Mouse (Mus musculus) MEL (cell line): ENCODE data around the gene 4933417A18Rik. TPM values are rescaled to one million over a fixed set of nuclear protein-coding genes. Genes with fewer than 3 reads are reported as not detected.
A peak's percentile ranks its signal among the peaks of the same experiment; 100 is the strongest.

Experiments used
- DNase-seq: peaks from one replicate; pipeline ENCODE4 v3.0.0; 2011; ENCODE audit warnings: low read depth, low spot score
- H3K27ac ChIP-seq: 2 replicates; pipeline ENCODE4 v1.5.1; 2012; ENCODE audit warnings: low read depth, mild to moderate bottlenecking, control low read depth, low read length, moderate library complexity; ENCODE audit not compliant: control insufficient read depth
- H3K27me3 ChIP-seq, 2 experiments: fragments of 150-350 bp in 1 of 2; sonication (generic) in 1 of 2; 2 replicates each; pipeline ENCODE4 v1.6.1; 2012; ENCODE audit warnings: low read length in 2 of 2, mild to moderate bottlenecking in 2 of 2, improper control_type of control experiment in 1 of 2, moderate library complexity in 1 of 2; ENCODE audit not compliant: insufficient read depth in 2 of 2, control insufficient read depth in 1 of 2
- H3K36me3 ChIP-seq, 2 experiments: 2 replicates each; pipeline ENCODE4 v1.6.1; 2012 to 2014; ENCODE audit warnings: low read length in 2 of 2, improper control_type of control experiment in 1 of 2, inconsistent platforms in 1 of 2, mild to moderate bottlenecking in 1 of 2; ENCODE audit not compliant: insufficient read depth in 2 of 2, control insufficient read depth in 1 of 2
- H3K4me1 ChIP-seq, 2 experiments: fragments of 150-350 bp in 1 of 2; sonication (generic) in 1 of 2; 2 replicates each; pipeline ENCODE4 v1.6.1; 2012; ENCODE audit warnings: low read length in 2 of 2, improper control_type of control experiment in 1 of 2, mild to moderate bottlenecking in 1 of 2; ENCODE audit not compliant: insufficient read depth in 2 of 2, control insufficient read depth in 1 of 2
- H3K4me3 ChIP-seq, 2 experiments: fragments of 150-350 bp in 1 of 2; sonication (generic) in 1 of 2; 2 replicates each; pipeline ENCODE4 v1.5.1; 2012; ENCODE audit warnings: low read depth in 2 of 2, low read length in 2 of 2, mild to moderate bottlenecking in 2 of 2, moderate library complexity in 2 of 2, control low read depth in 1 of 2, improper control_type of control experiment in 1 of 2; ENCODE audit not compliant: control insufficient read depth in 1 of 2, insufficient read depth in 1 of 2
- H3K79me2 ChIP-seq: 2 replicates; pipeline ENCODE4 v1.6.1; 2012; ENCODE audit warnings: mild to moderate bottlenecking, low read length, moderate library complexity; ENCODE audit not compliant: control insufficient read depth, poor library complexity, insufficient read depth
- H3K9ac ChIP-seq: 2 replicates; pipeline ENCODE4 v1.6.1; 2012; ENCODE audit warnings: low read depth, mild to moderate bottlenecking, control low read depth, low read length, moderate library complexity; ENCODE audit not compliant: control insufficient read depth, poor library complexity, severe bottlenecking
- H3K9me3 ChIP-seq: fragments of 150-350 bp; sonication (generic); replicated peaks from 2 replicates; pipeline ENCODE4 v1.6.1; 2012; ENCODE audit warnings: mild to moderate bottlenecking, low read length, improper control_type of control experiment, moderate library complexity; ENCODE audit not compliant: insufficient read depth
- BHLHE40 ChIP-seq: IDR thresholded peaks from 2 replicates; pipeline ENCODE4 v1.6.1; 2012; ENCODE audit warnings: low read depth, mild to moderate bottlenecking, inconsistent platforms, low read length, improper control_type of control experiment, borderline replicate concordance
- CHD1 ChIP-seq: IDR thresholded peaks from 2 replicates; pipeline ENCODE4 v1.6.1; 2012; ENCODE audit warnings: low read depth, mild to moderate bottlenecking, inconsistent platforms, low read length, improper control_type of control experiment
- CTCF ChIP-seq, 3 experiments: IDR thresholded peaks in 2 of 3; conservative IDR thresholded peaks in 1 of 3; 2 replicates each; pipeline ENCODE4 v1.5.1; 2011 to 2012; ENCODE audit warnings: low read length in 3 of 3, low read depth in 2 of 3, mild to moderate bottlenecking in 2 of 3, improper control_type of control experiment in 1 of 3, inconsistent platforms in 1 of 3, mixed read lengths in 1 of 3, moderate library complexity in 1 of 3; ENCODE audit not compliant: control insufficient read depth in 1 of 3, insufficient read depth in 1 of 3, poor library complexity in 1 of 3, severe bottlenecking in 1 of 3
- E2F4 ChIP-seq: IDR thresholded peaks from 2 replicates; pipeline ENCODE4 v1.6.1; 2011; ENCODE audit warnings: low read depth, low read length, improper control_type of control experiment, borderline replicate concordance
- ELF1 ChIP-seq: IDR thresholded peaks from 2 replicates; pipeline ENCODE4 v1.6.1; 2014; ENCODE audit warnings: low read depth, mild to moderate bottlenecking, inconsistent platforms, low read length, improper control_type of control experiment, moderate library complexity
- EP300 ChIP-seq, 2 experiments: IDR thresholded peaks; 2 replicates each; pipeline ENCODE4 v1.6.1; 2011; ENCODE audit warnings: improper control_type of control experiment in 2 of 2, low read length in 2 of 2, low read depth in 1 of 2, mild to moderate bottlenecking in 1 of 2
- ETS1 ChIP-seq: IDR thresholded peaks from 2 replicates; pipeline ENCODE4 v1.6.1; 2012; ENCODE audit warnings: low read depth, mild to moderate bottlenecking, inconsistent platforms, low read length, improper control_type of control experiment, moderate library complexity
- GABPA ChIP-seq: IDR thresholded peaks from 2 replicates; pipeline ENCODE4 v1.6.1; 2012; ENCODE audit warnings: low read depth, mild to moderate bottlenecking, inconsistent platforms, low read length, improper control_type of control experiment, moderate library complexity
- GATA1 ChIP-seq: IDR thresholded peaks from 2 replicates; pipeline ENCODE4 v1.6.1; 2011; ENCODE audit warnings: low read depth, low read length, improper control_type of control experiment
- HCFC1 ChIP-seq: IDR thresholded peaks from 2 replicates; pipeline ENCODE4 v1.6.1; 2012; ENCODE audit warnings: low read depth, mild to moderate bottlenecking, inconsistent platforms, low read length, improper control_type of control experiment, moderate library complexity
- KAT2A ChIP-seq: conservative IDR thresholded peaks from 2 replicates; pipeline ENCODE4 v1.6.1; 2012; ENCODE audit warnings: low read depth, low read length, improper control_type of control experiment, inconsistent platforms
- MAFK ChIP-seq: IDR thresholded peaks from 2 replicates; pipeline ENCODE4 v1.6.1; 2011; ENCODE audit warnings: low read depth, mild to moderate bottlenecking, low read length, improper control_type of control experiment, borderline replicate concordance
- MAX ChIP-seq: IDR thresholded peaks from 2 replicates; pipeline ENCODE4 v1.6.1; 2011; ENCODE audit warnings: low read length, improper control_type of control experiment
- MAZ ChIP-seq: IDR thresholded peaks from 2 replicates; pipeline ENCODE4 v1.6.1; 2012; ENCODE audit warnings: low read depth, mild to moderate bottlenecking, inconsistent platforms, low read length, improper control_type of control experiment
- MEF2A ChIP-seq: IDR thresholded peaks from 2 replicates; pipeline ENCODE4 v1.6.1; 2014; ENCODE audit warnings: low read depth, mild to moderate bottlenecking, inconsistent platforms, low read length, improper control_type of control experiment; ENCODE audit not compliant: poor library complexity, insufficient replicate concordance, severe bottlenecking; ENCODE audit errors: extremely low read depth
- MXI1 ChIP-seq: IDR thresholded peaks from 2 replicates; pipeline ENCODE4 v1.6.1; 2011; ENCODE audit warnings: mild to moderate bottlenecking, low read depth, low read length, improper control_type of control experiment
- MYB ChIP-seq: IDR thresholded peaks from 2 replicates; pipeline ENCODE4 v1.6.1; 2011; ENCODE audit warnings: mild to moderate bottlenecking, low read depth, low read length, improper control_type of control experiment
- NELFE ChIP-seq: IDR thresholded peaks from 2 replicates; pipeline ENCODE4 v1.6.1; 2011; ENCODE audit warnings: low read depth, low read length, improper control_type of control experiment
- POLR2AphosphoS5 ChIP-seq: IDR thresholded peaks from 2 replicates; pipeline ENCODE4 v1.6.1; 2012; ENCODE audit warnings: low read depth, borderline replicate concordance, mild to moderate bottlenecking, inconsistent platforms, low read length, moderate library complexity, mixed read lengths
- RAD21 ChIP-seq: IDR thresholded peaks from 2 replicates; pipeline ENCODE4 v1.6.1; 2011; ENCODE audit warnings: mild to moderate bottlenecking, low read depth, low read length, improper control_type of control experiment
- SIN3A ChIP-seq: IDR thresholded peaks from 2 replicates; pipeline ENCODE4 v1.6.1; 2012; ENCODE audit warnings: low read length, improper control_type of control experiment, inconsistent platforms
- TAL1 ChIP-seq: IDR thresholded peaks from 2 replicates; pipeline ENCODE4 v1.6.1; 2012; ENCODE audit warnings: mild to moderate bottlenecking, inconsistent platforms, low read length, moderate library complexity, mixed read lengths
- TBP ChIP-seq: IDR thresholded peaks from 2 replicates; pipeline ENCODE4 v1.8.0; 2011; ENCODE audit warnings: low read depth, low read length, improper control_type of control experiment
- TCF12 ChIP-seq: IDR thresholded peaks from 2 replicates; pipeline ENCODE4 v1.6.1; 2014; ENCODE audit warnings: low read depth, mild to moderate bottlenecking, inconsistent platforms, low read length, improper control_type of control experiment, moderate library complexity
- UBTF ChIP-seq: IDR thresholded peaks from 2 replicates; pipeline ENCODE4 v1.6.1; 2012; ENCODE audit warnings: low read depth, mild to moderate bottlenecking, inconsistent platforms, low read length, improper control_type of control experiment, moderate library complexity, borderline replicate concordance; ENCODE audit not compliant: insufficient read depth
- ZMIZ1 ChIP-seq: IDR thresholded peaks from 2 replicates; pipeline ENCODE4 v1.6.1; 2012; ENCODE audit warnings: low read depth, mild to moderate bottlenecking, inconsistent platforms, low read length, improper control_type of control experiment, moderate library complexity
- polyA plus RNA-seq, 2 experiments: library from polyadenylated mRNA; stranded (reverse) in 1 of 2; unstranded in 1 of 2; fragments of >175 nt in 1 of 2; fragments of >200 nt in 1 of 2; gene quantifications; 2 replicates each; pipeline versions ENCODE4 v1.2.1 to v1.2.4; 2012; ENCODE audit warnings: low replicate concordance in 2 of 2, low read depth in 1 of 2; ENCODE audit not compliant: insufficient read length in 2 of 2, insufficient read depth in 1 of 2, missing spikeins in 1 of 2
- total RNA-seq: library from RNA; depleted of rRNA; stranded (reverse); fragments of 300-350 nt; gene quantifications from 2 replicates; pipeline ENCODE4 v1.2.3, GENCODE M21; 2012

4933417A18Rik gene
- total and polyA plus RNA-seq, 3 experiments, result not detected

DNA sequence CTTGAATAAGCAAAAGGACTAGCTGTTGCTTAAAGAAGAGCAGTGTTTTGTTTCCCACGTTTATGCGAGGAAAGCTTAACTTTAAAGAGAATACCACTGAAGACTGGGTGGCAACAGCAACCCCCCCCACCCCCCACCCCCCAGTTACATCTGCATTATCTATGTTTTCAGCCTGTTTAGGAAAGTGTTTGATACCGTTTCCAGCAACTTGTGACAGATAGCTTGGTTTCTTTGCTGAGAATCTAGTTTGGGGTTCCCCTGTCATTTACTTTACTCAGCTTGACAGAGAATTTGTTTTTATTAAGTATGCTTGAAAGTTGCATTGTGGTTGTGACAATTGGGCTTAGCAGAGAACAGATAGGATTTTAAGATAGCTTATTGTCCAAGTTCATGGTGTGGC, 47.7 kb upstream of the 4933417A18Rik start:
- peak overlapping the region; percentile 97 for H3K27ac ChIP-seq
- peak; percentile 62 for DNase-seq
- H3K4me1 ChIP-seq, result peaks cover 0 to 10% of the 10 kb centered on the region in 2 experiments; a peak in 3 of 4 replicates
- no peaks in the 10 kb centered on the region for H3K9me3 ChIP-seq
- H3K79me2 ChIP-seq, result peaks cover 56% of the 10 kb centered on the region
- peaks cover 4 to 24% of the 10 kb centered on the region in 2 experiments for H3K36me3 ChIP-seq
- H3K27me3 ChIP-seq, result no peaks in the 10 kb centered on the region
- peak in 1 of 2 experiments; percentile 61; a peak in 1 of 4 replicates for TF ChIP-seq EP300 (IDR thresholded peaks at IDR 0.05; ENCODE audit: low read depth in 1 of 2, low read length in 2 of 2)
- no peak for TF ChIP-seq TBP
- peak; percentile 68 for TF ChIP-seq ETS1
- TF ChIP-seq KAT2A, result no peak
- no peak for TF ChIP-seq MAFK
- no peak for TF ChIP-seq ZMIZ1
- peak; percentile 31; the same call in 1 of the 2 replicates for TF ChIP-seq TAL1
- TF ChIP-seq NELFE, result no peak
- peak; percentile 69; the same call in 1 of the 2 replicates for TF ChIP-seq TCF12
- TF ChIP-seq SIN3A, result peak; percentile 72
- no peak for TF ChIP-seq E2F4
- TF ChIP-seq GATA1, result peak; percentile 51; the same call in 1 of the 2 replicates
- TF ChIP-seq MAX, result no peak
- TF ChIP-seq UBTF, result no peak
- peak; percentile 19; the same call in 1 of the 2 replicates for TF ChIP-seq MXI1
- no peak for TF ChIP-seq BHLHE40
- no peak for TF ChIP-seq RAD21
- peak overlapping the region; percentile 90 for H3K9ac ChIP-seq
- H3K4me3 ChIP-seq, result peak overlapping the region; percentile 87 to 89

DNA sequence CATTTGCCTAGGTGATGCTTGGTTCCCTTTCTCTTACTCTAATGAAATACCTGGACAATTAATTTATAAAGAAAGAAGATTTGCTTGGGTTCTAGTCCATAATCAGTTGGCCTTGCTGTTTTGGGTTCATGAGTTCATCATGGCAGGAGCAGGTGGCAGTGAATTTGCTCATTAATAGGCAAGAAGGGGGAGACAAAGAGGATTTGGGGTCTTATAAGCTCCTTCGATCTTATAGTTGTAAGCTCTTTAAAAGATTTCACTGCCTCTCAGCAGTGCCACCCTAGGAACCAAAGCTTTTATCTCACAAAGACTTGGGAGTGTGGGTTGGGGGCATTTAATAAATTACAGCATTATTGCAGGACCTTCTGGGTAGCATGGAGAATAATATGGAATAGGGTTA, 31.3 kb upstream of the 4933417A18Rik start:
- no peaks in the 10 kb centered on the region for H3K9me3 ChIP-seq
- no peak overlapping the region for H3K4me3 ChIP-seq
- no peak overlapping the region for H3K9ac ChIP-seq
- DNase-seq, result no peak
- H3K27ac ChIP-seq, result no peak overlapping the region
- TF ChIP-seq ZMIZ1, result no peak
- no peak for TF ChIP-seq HCFC1
- TF ChIP-seq CHD1, result no peak
- TF ChIP-seq GABPA, result no peak
- no peak for TF ChIP-seq MXI1
- no peak for TF ChIP-seq ELF1
- no peak for TF ChIP-seq CTCF (IDR thresholded peaks at IDR 0.05 in 2 of 3, conservative IDR thresholded peaks at IDR 0.05 in 1 of 3; ENCODE audit: control insufficient read depth in 1 of 3, insufficient read depth in 1 of 3, low read depth in 2 of 3, low read length in 3 of 3, poor library complexity in 1 of 3, severe bottlenecking in 1 of 3)
- no peak for TF ChIP-seq ETS1
- no peak for TF ChIP-seq TAL1
- TF ChIP-seq RAD21, result no peak
- TF ChIP-seq MEF2A, result no peak
- TF ChIP-seq NELFE, result no peak
- no peak for TF ChIP-seq MYB
- no peak for TF ChIP-seq MAFK
- no peak for TF ChIP-seq TBP
- TF ChIP-seq MAX, result no peak
- no peak for TF ChIP-seq MAZ
- TF ChIP-seq POLR2AphosphoS5, result no peak
- no peaks in the 10 kb centered on the region for H3K4me1 ChIP-seq
- H3K79me2 ChIP-seq, result peaks cover 1% of the 10 kb centered on the region; the same call in 1 of the 2 replicates
- H3K27me3 ChIP-seq, result no peaks in the 10 kb centered on the region
- H3K36me3 ChIP-seq, result peaks cover 0 to 67% of the 10 kb centered on the region in 2 experiments; a peak in 2 of 4 replicates
